Mouse (Mus musculus): ENCODE measurements around the gene Arf5. TPM values are rescaled to one million over a fixed set of nuclear protein-coding genes. Genes with fewer than 3 reads are reported as not detected.

Gene Arf5
- polyA plus RNA-seq, 1 experiment from 2014 or later = 320 TPM

DNA sequence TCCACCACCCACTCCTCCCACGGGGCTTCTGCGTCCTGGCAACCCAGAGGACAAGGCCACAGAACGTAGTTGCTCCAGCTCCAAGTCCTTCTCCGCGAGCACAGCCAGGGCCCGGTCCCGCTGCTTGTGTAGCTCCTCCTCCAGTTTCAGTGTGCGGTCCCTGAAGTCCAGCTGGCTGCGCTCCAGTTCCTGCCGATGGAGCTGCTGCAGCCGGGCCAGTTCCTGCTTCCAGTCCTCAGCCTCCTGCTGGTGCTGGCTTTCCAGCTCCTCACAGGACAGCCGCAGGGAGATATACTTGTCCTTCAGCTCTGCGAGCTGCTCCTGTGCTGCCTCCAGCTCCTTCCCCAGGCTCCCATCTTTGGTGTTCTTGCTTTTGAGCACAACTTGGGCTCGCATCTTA, 4.9 kb upstream of the Arf5 start:
- Histone ChIP-seq H3K4me2 (replicated peaks) (no peak overlapping the region), H3K4me3 (no peak overlapping the region), H3K36me3 (peaks cover 47% of the 10 kb centered on the region), H3K9me3 (0 out of 2 replicates have a peak, but pooled peaks cover 3% of the 10 kb centered on the region), H3K4me1 (peaks cover 24% of the 10 kb centered on the region), H3K9ac (replicated peaks) (no peak overlapping the region), H3K27me3 (no peaks in the 10 kb centered on the region), H3K27ac (replicated peaks) (no peak overlapping the region)
- 93% methylated on average over 14 of the region's 14 CpGs for WGBS
- ATAC-seq (ENCODE audit: low FRiP score, low read depth) = no peak

DNA sequence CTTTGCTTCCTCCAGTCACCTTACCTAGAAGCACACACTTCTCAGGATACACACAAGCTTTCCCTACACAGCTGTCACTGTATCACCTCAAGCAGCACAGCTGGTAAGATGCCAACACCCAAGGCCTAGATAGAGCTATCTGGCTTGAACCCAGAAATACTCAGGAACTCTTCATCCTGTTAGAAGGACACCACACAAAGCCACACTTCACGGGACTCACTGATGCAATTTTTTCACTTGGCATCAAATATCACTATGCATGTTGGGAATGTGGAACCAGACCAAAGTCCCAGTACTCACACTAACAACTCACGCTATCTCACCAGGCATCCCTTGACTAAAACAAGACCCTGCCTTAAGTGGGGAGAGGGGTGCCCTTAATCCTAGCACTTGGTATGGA, 3.7 kb upstream of the Arf5 start:
- Histone ChIP-seq H3K4me1 (peaks cover 32% of the 10 kb centered on the region), H3K36me3 (peaks cover 39% of the 10 kb centered on the region), H3K9me3 (0 out of 2 replicates have a peak, but pooled peaks cover 3% of the 10 kb centered on the region), H3K4me2 (replicated peaks) (peak overlapping the region; percentile 97), H3K4me3 (peak overlapping the region; percentile 76; the same call in 1 of the 2 replicates), H3K27me3 (no peaks in the 10 kb centered on the region), H3K27ac (replicated peaks) (no peak overlapping the region), H3K9ac (replicated peaks) (no peak overlapping the region; the same call in 1 of the 2 replicates)
- 86% methylated on average over 2 of the region's 2 CpGs for WGBS
- no peak for ATAC-seq (ENCODE audit: low FRiP score, low read depth)

GRCm38 (mm10) chr6:28420361-28420760, 3.0 kb upstream of the Arf5 start:
- Histone ChIP-seq H3K36me3 (peaks cover 38% of the 10 kb centered on the region), H3K27me3 (no peaks in the 10 kb centered on the region), H3K9ac (replicated peaks) (peak overlapping the region; percentile 82; the same call in 1 of the 2 replicates), H3K9me3 (0 out of 2 replicates have a peak, but pooled peaks cover 2% of the 10 kb centered on the region), H3K4me1 (peaks cover 37% of the 10 kb centered on the region), H3K4me2 (replicated peaks) (peak overlapping the region; percentile 97), H3K27ac (replicated peaks) (no peak overlapping the region), H3K4me3 (peak overlapping the region; percentile 76)
- WGBS = 83% methylated on average over 17 of the region's 17 CpGs
- no peak for ATAC-seq (ENCODE audit: low FRiP score, low read depth)

- Histone ChIP-seq H3K36me3 (peaks cover 38% of the 10 kb centered on the region), H3K27me3 (no peaks in the 10 kb centered on the region), H3K9ac (replicated peaks) (peak overlapping the region; percentile 82), H3K4me2 (replicated peaks) (peak overlapping the region; percentile 97), H3K4me1 (peaks cover 37% of the 10 kb centered on the region), H3K27ac (replicated peaks) (no peak overlapping the region), H3K4me3 (peak overlapping the region; percentile 76), H3K9me3 (no peaks in the 10 kb centered on the region)
- ATAC-seq (ENCODE audit: low FRiP score, low read depth) = no peak
- 29% methylated on average over 13 of the region's 13 CpGs for WGBS
Measured at GRCm38 (mm10) chr6:28420865-28421264, 2.5 kb upstream of the Arf5 start.

- Histone ChIP-seq H3K9me3 (no peaks in the 10 kb centered on the region), H3K4me1 (peaks cover 37% of the 10 kb centered on the region), H3K4me2 (replicated peaks) (peak overlapping the region; percentile 97), H3K36me3 (peaks cover 40% of the 10 kb centered on the region), H3K27ac (replicated peaks) (peak overlapping the region; percentile 49), H3K4me3 (peak overlapping the region; percentile 76), H3K27me3 (no peaks in the 10 kb centered on the region), H3K9ac (replicated peaks) (peak overlapping the region; percentile 82)
- peak; percentile 83 for ATAC-seq (ENCODE audit: low FRiP score, low read depth)
- WGBS = under 1% methylated on average over 27 of the region's 27 CpGs
Measured at GRCm38 (mm10) chr6:28421469-28422000, 1.8 kb upstream of the Arf5 start.

GRCm38 (mm10) chr6:28422651-28423290, 589 bp upstream of the Arf5 start:
- H3K4me3 ChIP-seq = peak overlapping the region; percentile 95
- H3K9me3 ChIP-seq = no peaks in the 10 kb centered on the region
- no peaks in the 10 kb centered on the region for H3K27me3 ChIP-seq
- ATAC-seq (ENCODE audit: low FRiP score, low read depth) = no peak
- H3K9ac ChIP-seq (replicated peaks) = no peak overlapping the region
- peaks cover 36% of the 10 kb centered on the region for H3K36me3 ChIP-seq
- 72% methylated on average over 15 of the region's 15 CpGs for WGBS
- H3K4me2 ChIP-seq (replicated peaks) = peak overlapping the region; percentile 75
- no peak overlapping the region for H3K27ac ChIP-seq (replicated peaks)
- H3K4me1 ChIP-seq = peaks cover 41% of the 10 kb centered on the region

GRCm38 (mm10) chr6:28423767-28424695, 671 bp downstream of the Arf5 start:
- H3K27me3 ChIP-seq = no peaks in the 10 kb centered on the region
- H3K4me3 ChIP-seq = peak overlapping the region; percentile 95
- peaks cover 23% of the 10 kb centered on the region for H3K36me3 ChIP-seq
- peak; percentile 57 for ATAC-seq (ENCODE audit: low FRiP score, low read depth)
- no peaks in the 10 kb centered on the region for H3K9me3 ChIP-seq
- H3K4me1 ChIP-seq = peaks cover 41% of the 10 kb centered on the region
- H3K4me2 ChIP-seq (replicated peaks) = peak overlapping the region; percentile 75
- peak overlapping the region; percentile 97 for H3K9ac ChIP-seq (replicated peaks)
- 15% methylated on average over 35 of the region's 46 CpGs for WGBS
- H3K27ac ChIP-seq (replicated peaks) = peak overlapping the region; percentile 80

DNA sequence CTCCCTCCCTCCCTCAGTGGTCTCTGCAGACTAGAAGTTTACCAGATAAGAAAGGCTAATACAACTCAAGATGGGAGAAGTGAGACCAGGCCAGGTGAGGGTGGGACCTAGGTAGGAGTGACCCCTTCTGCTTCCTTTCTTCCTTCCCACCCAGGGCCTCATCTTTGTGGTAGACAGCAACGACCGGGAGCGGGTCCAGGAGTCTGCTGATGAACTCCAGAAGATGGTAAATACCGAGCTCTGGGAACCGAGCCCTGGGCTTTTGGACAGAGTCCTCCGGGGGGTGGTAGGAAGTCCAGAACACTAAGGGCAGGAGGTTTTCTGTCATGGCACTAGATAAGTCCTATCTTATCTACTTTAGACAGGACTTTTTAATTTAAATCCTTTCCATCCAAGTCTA, 1.7 kb downstream of the Arf5 start:
- Histone ChIP-seq H3K36me3 (peaks cover 17% of the 10 kb centered on the region), H3K4me1 (peaks cover 35% of the 10 kb centered on the region), H3K9me3 (no peaks in the 10 kb centered on the region), H3K27me3 (no peaks in the 10 kb centered on the region), H3K9ac (replicated peaks) (no peak overlapping the region), H3K4me3 (peak overlapping the region; percentile 95; the same call in 1 of the 2 replicates), H3K4me2 (replicated peaks) (peak overlapping the region; percentile 75), H3K27ac (replicated peaks) (no peak overlapping the region)
- WGBS = 98% methylated on average over 6 of the region's 6 CpGs
- ATAC-seq (ENCODE audit: low FRiP score, low read depth) = no peak

- peaks cover 17% of the 10 kb centered on the region for H3K36me3 ChIP-seq
- 82% methylated on average over 3 of the region's 3 CpGs for WGBS
Measured at GRCm38 (mm10) chr6:28427096-28427839, 3.9 kb downstream of the Arf5 start, which contains the start of gene Fscn3. TSS of gene Fscn3 (plus strand) at chr6:28427789.

DNA sequence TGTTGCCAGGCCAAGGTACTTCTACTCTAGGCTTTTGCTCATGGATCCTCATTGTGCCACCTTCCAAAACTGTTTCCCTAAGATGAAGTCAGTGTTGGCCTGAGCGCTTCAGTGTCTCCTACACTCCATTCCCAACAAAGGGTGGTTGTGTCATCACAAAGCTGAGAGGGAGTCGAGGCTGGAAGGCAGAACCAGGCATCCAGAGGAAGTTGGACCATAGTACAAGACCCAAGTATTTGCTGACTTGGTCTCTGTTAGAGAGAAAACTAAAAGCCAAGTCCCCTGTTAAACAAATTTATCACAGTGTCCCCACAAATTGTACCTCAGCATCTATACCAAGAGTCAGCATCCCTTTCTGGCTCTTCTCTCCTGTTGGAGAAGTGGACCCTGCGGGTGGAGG, 4.9 kb downstream of the Arf5 start, which contains the start of gene Gcc1:
Gene Gcc1, minus strand, starts transcription at position 101 of the 400 bp plus-strand sequence.
- Histone ChIP-seq H3K9me3 (no peaks in the 10 kb centered on the region), H3K4me2 (replicated peaks) (no peak within 1 kb of the TSS), H3K4me3 (no peak within 1 kb of the TSS), H3K27ac (replicated peaks) (no peak within 1 kb of the TSS), H3K27me3 (no peaks in the 10 kb centered on the region), H3K4me1 (peaks cover 17% of the 10 kb centered on the region), H3K9ac (replicated peaks) (no peak within 1 kb of the TSS), H3K36me3 (peaks cover 17% of the 10 kb centered on the region)
- no peak for ATAC-seq (ENCODE audit: low FRiP score, low read depth)
- 92% methylated on average over 3 of the region's 3 CpGs for WGBS

More at GRCm38 (mm10) chr6:28427096-28427839, 3.9 kb downstream of the Arf5 start, which contains the start of gene Fscn3:
- H3K9me3 ChIP-seq = no peaks in the 10 kb centered on the region
- peaks cover 17% of the 10 kb centered on the region for H3K4me1 ChIP-seq
- H3K4me3 ChIP-seq = no peak within 1 kb of the TSS
- ATAC-seq (ENCODE audit: low FRiP score, low read depth) = no peak
- no peaks in the 10 kb centered on the region for H3K27me3 ChIP-seq
- H3K9ac ChIP-seq (replicated peaks) = no peak within 1 kb of the TSS
- H3K27ac ChIP-seq (replicated peaks) = no peak within 1 kb of the TSS
- H3K4me2 ChIP-seq (replicated peaks) = no peak within 1 kb of the TSS

DNA sequence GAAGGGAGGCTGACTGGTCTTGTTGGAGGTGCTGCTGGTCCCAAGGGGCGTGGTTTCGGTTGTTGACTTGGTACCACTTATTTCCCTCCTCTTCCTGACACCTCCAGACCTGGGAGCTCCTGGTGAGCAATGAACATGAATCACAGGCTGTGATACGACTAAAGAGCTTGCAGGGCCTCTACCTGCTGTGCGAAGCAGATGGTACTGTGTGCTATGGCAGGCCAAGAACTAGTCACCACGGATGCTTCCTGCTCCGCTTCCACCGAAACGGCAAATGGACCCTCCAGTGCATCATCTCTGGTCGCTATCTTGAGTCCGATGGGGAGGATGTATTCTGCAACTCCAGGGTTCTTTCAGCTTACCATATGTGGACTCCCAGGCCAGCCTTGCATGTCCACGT, 6.5 kb downstream of the Arf5 start:
- 88% methylated on average over 11 of the region's 11 CpGs for WGBS
- Histone ChIP-seq H3K4me2 (replicated peaks) (no peak overlapping the region), H3K9me3 (no peaks in the 10 kb centered on the region), H3K4me1 (peaks cover 7% of the 10 kb centered on the region), H3K27ac (replicated peaks) (no peak overlapping the region), H3K36me3 (peaks cover 17% of the 10 kb centered on the region), H3K9ac (replicated peaks) (no peak overlapping the region), H3K4me3 (no peak overlapping the region), H3K27me3 (no peaks in the 10 kb centered on the region)
- no peak for ATAC-seq (ENCODE audit: low FRiP score, low read depth)

Data from midbrain, embryonic 12.5 days (tissue).